Mouse (Mus musculus) stomach, embryonic 16.5 days (tissue): ENCODE measurements at regions not wholly inside any gene's neighbourhood (a gene's known extent, or its start where the extent isn't known, plus 50 kb on each side); places are given as distances from the start of the nearest gene placed in this dataset.

Experiments used
- ATAC-seq: fragments of 200-750 bp; cut with Nextera tagmentation; 2 replicates; pipeline ENCODE4 v1.8.0; 2017; ENCODE audit warnings: moderate number of reproducible peaks, moderate TSS enrichment; ENCODE audit not compliant: insufficient read depth, low FRiP score
- H3K27ac ChIP-seq: fragments of 300-500 bp; sonication (generic); 2 replicates; pipeline ENCODE4 v1.5.1; 2014; ENCODE audit warnings: low read length
- H3K27me3 ChIP-seq: fragments of 300-500 bp; sonication (generic); 2 replicates; pipeline ENCODE4 v1.6.1; 2014; ENCODE audit warnings: low read length, control low read depth, mixed read lengths; ENCODE audit not compliant: control insufficient read depth, insufficient read depth
- H3K36me3 ChIP-seq: fragments of 300-500 bp; sonication (generic); 2 replicates; pipeline ENCODE4 v1.6.1; 2014; ENCODE audit warnings: low read length; ENCODE audit not compliant: control insufficient read depth, insufficient read depth
- H3K4me1 ChIP-seq: fragments of 300-500 bp; sonication (generic); 2 replicates; pipeline ENCODE4 v1.6.1; 2014; ENCODE audit warnings: low read length, control low read depth, mixed read lengths; ENCODE audit not compliant: control insufficient read depth, insufficient read depth
- H3K4me2 ChIP-seq: fragments of 300-500 bp; sonication (generic); 2 replicates; pipeline ENCODE4 v1.6.1; 2014; ENCODE audit warnings: low read depth, low read length, mixed read lengths
- H3K4me3 ChIP-seq: fragments of 300-500 bp; sonication (generic); replicated peaks from 2 replicates; pipeline ENCODE4 v1.5.1; 2014; ENCODE audit warnings: mild to moderate bottlenecking, low read length
- H3K9ac ChIP-seq: fragments of 300-500 bp; sonication (generic); 2 replicates; pipeline ENCODE4 v1.6.1; 2014; ENCODE audit warnings: low read length
- H3K9me3 ChIP-seq: fragments of 300-500 bp; sonication (generic); replicated peaks from 2 replicates; pipeline ENCODE4 v1.6.1; 2016; ENCODE audit warnings: low read length, control low read depth; ENCODE audit not compliant: control insufficient read depth
- WGBS: fragments of 180-500 bp; shearing (Covaris S2); extraction: QIAGEN DNeasy Blood & Tissue Kit; methylation state at CpG from one replicate; pipeline ENCODE4 v1.1.7; 2014; 5-methylcytosine and 5-hydroxymethylcytosine counted together

- Histone ChIP-seq H3K27me3 (no peaks in the 10 kb centered on the region), H3K9ac (no peak overlapping the region), H3K36me3 (no peaks in the 10 kb centered on the region), H3K27ac (no peak overlapping the region), H3K4me3 (no peak overlapping the region), H3K9me3 (no peaks in the 10 kb centered on the region), H3K4me2 (no peak overlapping the region), H3K4me1 (no peaks in the 10 kb centered on the region)
- no peak for ATAC-seq
- WGBS = 63% methylated on average over 6 of the region's 6 CpGs
Observed at GRCm38 (mm10) chr6:140187106-140187505, 145.8 kb upstream of the Plcz1 start.

- Histone ChIP-seq H3K4me1 (no peaks in the 10 kb centered on the region), H3K9ac (no peak overlapping the region), H3K27ac (no peak overlapping the region), H3K9me3 (no peaks in the 10 kb centered on the region), H3K36me3 (no peaks in the 10 kb centered on the region), H3K27me3 (no peaks in the 10 kb centered on the region), H3K4me3 (no peak overlapping the region), H3K4me2 (no peak overlapping the region)
- whole genome bisulfite sequencing = 83% methylated on average over 4 of the region's 4 CpGs
- no peak for ATAC-seq
Observed at GRCm38 (mm10) chr6:140179999-140180398, 138.7 kb upstream of the Plcz1 start.

- Histone ChIP-seq H3K9ac (no peak overlapping the region), H3K9me3 (no peaks in the 10 kb centered on the region), H3K36me3 (no peaks in the 10 kb centered on the region), H3K4me1 (no peaks in the 10 kb centered on the region), H3K4me3 (no peak overlapping the region), H3K27ac (no peak overlapping the region), H3K27me3 (no peaks in the 10 kb centered on the region), H3K4me2 (no peak overlapping the region)
- WGBS = 85% methylated on average over 12 of the region's 12 CpGs
- ATAC-seq = no peak
Observed at GRCm38 (mm10) chr6:140178425-140179193, 137.4 kb upstream of the Plcz1 start.

DNA sequence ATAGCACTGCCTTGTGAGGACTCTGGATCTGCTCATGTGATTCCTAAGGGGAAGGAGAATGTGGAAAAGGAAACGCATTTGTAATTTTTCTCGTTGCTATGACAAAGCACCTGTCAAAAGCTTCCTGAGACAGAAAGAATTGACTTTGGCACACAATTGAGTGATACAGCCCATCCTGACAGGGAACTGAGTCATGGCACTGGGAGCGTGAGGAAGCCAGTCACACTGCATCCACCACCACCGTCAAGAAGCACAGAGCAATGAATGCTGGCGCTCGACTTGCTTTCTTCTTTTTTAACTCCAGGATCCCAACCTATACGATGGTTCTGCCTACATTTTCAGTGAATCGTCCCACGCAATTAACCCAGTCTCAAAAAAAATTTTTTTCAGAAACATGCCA lies 131.5 kb upstream of the Plcz1 start:
- H3K9ac ChIP-seq = no peak overlapping the region

DNA sequence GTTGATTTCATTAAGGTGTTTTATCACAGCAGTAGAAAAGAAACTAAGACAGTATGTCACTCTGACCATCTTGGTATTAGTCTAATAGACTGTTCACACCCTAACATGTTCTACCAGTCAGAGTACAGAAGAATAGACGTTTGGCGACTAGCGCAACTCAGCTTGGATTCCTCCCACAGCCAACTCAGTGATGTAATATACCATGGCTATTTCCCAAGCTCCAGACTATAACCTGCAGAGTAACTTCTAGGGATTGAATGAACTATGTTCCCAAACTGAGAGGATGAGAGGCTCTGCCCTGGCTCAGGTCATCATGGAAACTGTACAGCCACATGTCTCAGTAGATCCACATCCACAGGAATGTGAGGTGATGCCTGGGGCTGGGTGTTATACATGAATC lies 128.6 kb upstream of the Plcz1 start:
- no peaks in the 10 kb centered on the region; the same call in 1 of the 2 replicates for H3K9me3 ChIP-seq
- no peak overlapping the region for H3K4me2 ChIP-seq
- H3K9ac ChIP-seq = no peak overlapping the region
- ATAC-seq = no peak
- no peaks in the 10 kb centered on the region for H3K4me1 ChIP-seq
- H3K27me3 ChIP-seq = no peaks in the 10 kb centered on the region
- no peak overlapping the region for H3K4me3 ChIP-seq
- 94% methylated on average over 3 of the region's 3 CpGs for WGBS
- no peaks in the 10 kb centered on the region for H3K36me3 ChIP-seq
- H3K27ac ChIP-seq = no peak overlapping the region

More for the DNA sequence above, 131.5 kb upstream of the Plcz1 start:
- H3K27ac ChIP-seq = no peak overlapping the region
- no peak overlapping the region for H3K4me2 ChIP-seq
- no peaks in the 10 kb centered on the region for H3K4me1 ChIP-seq
- no peak overlapping the region for H3K4me3 ChIP-seq
- WGBS = 84% methylated on average over 9 of the region's 9 CpGs
- H3K27me3 ChIP-seq = no peaks in the 10 kb centered on the region
- no peaks in the 10 kb centered on the region for H3K36me3 ChIP-seq
- no peaks in the 10 kb centered on the region for H3K9me3 ChIP-seq
- ATAC-seq = no peak

DNA sequence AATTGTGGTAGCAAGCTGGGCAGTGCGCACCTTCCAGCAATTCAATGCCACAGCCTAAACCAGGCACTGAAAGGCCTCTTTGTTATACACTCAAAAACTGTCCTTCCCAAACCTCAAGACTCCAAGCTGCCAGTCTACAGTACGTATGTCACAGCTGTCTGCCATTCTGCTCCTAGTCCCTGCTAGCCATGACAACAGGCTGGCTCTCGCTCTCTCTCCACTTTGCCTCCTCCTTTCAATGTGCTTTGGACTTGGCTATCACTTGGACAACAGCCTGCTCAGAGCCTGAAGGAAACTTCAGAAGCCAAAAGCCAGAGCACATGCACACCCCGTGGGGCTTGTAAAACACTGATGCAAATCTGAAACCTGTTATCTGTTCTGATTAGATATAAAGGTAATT lies 125.9 kb upstream of the Plcz1 start:
- Histone ChIP-seq H3K4me3 (no peak overlapping the region), H3K36me3 (no peaks in the 10 kb centered on the region), H3K9ac (no peak overlapping the region), H3K27ac (no peak overlapping the region), H3K4me1 (no peaks in the 10 kb centered on the region), H3K27me3 (no peaks in the 10 kb centered on the region), H3K9me3 (no peaks in the 10 kb centered on the region; the same call in 1 of the 2 replicates), H3K4me2 (no peak overlapping the region)
- WGBS = 77% methylated on average over 4 of the region's 4 CpGs
- no peak for ATAC-seq

DNA sequence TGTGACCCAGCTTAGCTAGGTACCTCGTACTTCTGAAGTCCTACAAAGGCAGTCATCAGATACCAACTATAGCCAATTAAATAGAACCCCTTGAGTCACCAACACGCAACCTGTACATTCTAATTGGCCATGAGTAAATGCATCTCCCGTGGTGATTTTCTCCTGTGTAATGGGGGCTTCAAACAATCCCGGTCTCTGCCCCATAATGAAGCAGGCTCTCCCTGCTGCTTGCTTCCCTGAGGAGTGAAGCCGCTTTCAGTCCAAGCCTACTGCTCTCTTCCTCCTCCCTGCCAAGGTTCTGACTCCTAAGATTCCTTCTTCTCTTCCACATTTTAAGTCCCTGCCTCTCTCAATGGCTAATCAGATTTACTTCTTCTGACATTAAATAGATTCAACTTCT lies 121.5 kb upstream of the Plcz1 start:
- Histone ChIP-seq H3K4me2 (no peak overlapping the region), H3K4me1 (no peaks in the 10 kb centered on the region), H3K36me3 (no peaks in the 10 kb centered on the region), H3K27me3 (no peaks in the 10 kb centered on the region), H3K9me3 (no peaks in the 10 kb centered on the region; the same call in 1 of the 2 replicates), H3K4me3 (no peak overlapping the region), H3K27ac (no peak overlapping the region), H3K9ac (no peak overlapping the region)
- 88% methylated on average over 5 of the region's 5 CpGs for WGBS
- no peak for ATAC-seq

GRCm38 (mm10) chr6:140161482-140161881 lies 120.2 kb upstream of the Plcz1 start:
- Histone ChIP-seq H3K9ac (no peak overlapping the region), H3K4me1 (no peaks in the 10 kb centered on the region), H3K36me3 (no peaks in the 10 kb centered on the region), H3K4me2 (no peak overlapping the region), H3K27ac (no peak overlapping the region), H3K27me3 (no peaks in the 10 kb centered on the region), H3K4me3 (no peak overlapping the region), H3K9me3 (no peaks in the 10 kb centered on the region; the same call in 1 of the 2 replicates)
- 67% methylated on average over 4 of the region's 4 CpGs for WGBS
- ATAC-seq = no peak

- no peaks in the 10 kb centered on the region for H3K27me3 ChIP-seq
- H3K9me3 ChIP-seq = no peaks in the 10 kb centered on the region; the same call in 1 of the 2 replicates
- no peak for ATAC-seq
- H3K36me3 ChIP-seq = no peaks in the 10 kb centered on the region
- H3K27ac ChIP-seq = no peak overlapping the region
- H3K4me1 ChIP-seq = no peaks in the 10 kb centered on the region
- H3K9ac ChIP-seq = no peak overlapping the region
- no peak overlapping the region for H3K4me2 ChIP-seq
- 66% methylated on average over 13 of the region's 13 CpGs for WGBS
- no peak overlapping the region for H3K4me3 ChIP-seq
Observed at GRCm38 (mm10) chr6:140160946-140161345, 119.7 kb upstream of the Plcz1 start.
